Mouse (Mus musculus) hindbrain, embryonic 13.5 days (tissue): ENCODE results near the gene Pkm. TPM values are rescaled to one million over a fixed set of nuclear protein-coding genes. Genes with fewer than 3 reads are reported as not detected.
A peak's percentile ranks its signal among the peaks of the same experiment; 100 is the strongest.

Source experiments
- ATAC-seq: fragments of 200-750 bp; cut with Nextera tagmentation; 2 replicates; pipeline ENCODE4 v1.8.0; 2017; ENCODE audit warnings: moderate TSS enrichment; ENCODE audit not compliant: low FRiP score
- H3K27ac ChIP-seq: fragments of 300-500 bp; sonication (generic); 2 replicates; pipeline ENCODE4 v1.5.1; 2015; ENCODE audit warnings: inconsistent platforms, mild to moderate bottlenecking, moderate library complexity
- H3K27me3 ChIP-seq: fragments of 300-500 bp; sonication (generic); 2 replicates; pipeline ENCODE4 v1.6.1; 2015; ENCODE audit warnings: mild to moderate bottlenecking, inconsistent platforms
- H3K36me3 ChIP-seq: fragments of 300-500 bp; sonication (generic); 2 replicates; pipeline ENCODE4 v1.6.1; 2015; ENCODE audit warnings: mild to moderate bottlenecking, inconsistent platforms
- H3K4me1 ChIP-seq: fragments of 300-500 bp; sonication (generic); replicated peaks from 2 replicates; pipeline ENCODE4 v1.6.1; 2015; ENCODE audit warnings: inconsistent platforms
- H3K4me2 ChIP-seq: fragments of 300-500 bp; sonication (generic); 2 replicates; pipeline ENCODE4 v1.6.1; 2015; ENCODE audit warnings: inconsistent platforms, mild to moderate bottlenecking, moderate library complexity
- H3K4me3 ChIP-seq: fragments of 300-500 bp; sonication (generic); 2 replicates; pipeline ENCODE4 v1.5.1; 2015; ENCODE audit warnings: mild to moderate bottlenecking, inconsistent platforms
- H3K9ac ChIP-seq: fragments of 300-500 bp; sonication (generic); 2 replicates; pipeline ENCODE4 v1.6.1; 2015; ENCODE audit warnings: mild to moderate bottlenecking, inconsistent platforms
- H3K9me3 ChIP-seq: fragments of 300-500 bp; sonication (generic); 2 replicates; pipeline ENCODE4 v1.6.1; 2016; ENCODE audit warnings: inconsistent platforms
- WGBS: fragments of 180-500 bp; shearing (Covaris S2); methylation state at CpG from one replicate; pipeline ENCODE4 v1.1.7; 2015; 5-methylcytosine and 5-hydroxymethylcytosine counted together
- polyA plus RNA-seq: library from polyadenylated mRNA; unstranded; fragments of >200 nt; fragmentation: Nextera tagmentation; extraction: Ambion mirVana; gene quantifications from 2 replicates; pipeline ENCODE4 v1.2.1, GENCODE M21; 2015

The Pkm gene
- polyA plus RNA-seq, 1 experiment from 2014 or later, result 1,130 TPM

GRCm38 (mm10) chr9:59667904-59668303 lies 11.7 kb downstream of the Pkm start:
- peaks cover 24% of the 10 kb centered on the region for H3K4me1 ChIP-seq
- no peak overlapping the region for H3K4me3 ChIP-seq
- peaks cover 93% of the 10 kb centered on the region for H3K36me3 ChIP-seq
- no peak overlapping the region; the same call in 1 of the 2 replicates for H3K27ac ChIP-seq
- no peaks in the 10 kb centered on the region for H3K9me3 ChIP-seq
- H3K9ac ChIP-seq, result no peak overlapping the region
- H3K4me2 ChIP-seq, result no peak overlapping the region
- ATAC-seq, result no peak
- H3K27me3 ChIP-seq, result no peaks in the 10 kb centered on the region
- 86% methylated on average over 6 of the region's 6 CpGs for WGBS

- Histone ChIP-seq H3K9me3 (no peaks in the 10 kb centered on the region), H3K27me3 (no peaks in the 10 kb centered on the region), H3K9ac (no peak overlapping the region), H3K27ac (no peak overlapping the region), H3K4me2 (no peak overlapping the region), H3K4me3 (no peak overlapping the region), H3K4me1 (peaks cover 18% of the 10 kb centered on the region), H3K36me3 (peaks cover 93% of the 10 kb centered on the region)
- ATAC-seq, result no peak
- 77% methylated on average over 7 of the region's 7 CpGs for WGBS
These were observed 12.3 kb downstream of the Pkm start for GRCm38 (mm10) chr9:59668473-59668872.

GRCm38 (mm10) chr9:59669172-59669571 lies 13.0 kb downstream of the Pkm start:
- no peak overlapping the region for H3K4me3 ChIP-seq
- H3K36me3 ChIP-seq, result peaks cover 95% of the 10 kb centered on the region
- 80% methylated on average over 4 of the region's 4 CpGs for WGBS
- no peak overlapping the region for H3K4me2 ChIP-seq
- H3K27me3 ChIP-seq, result no peaks in the 10 kb centered on the region
- no peaks in the 10 kb centered on the region for H3K9me3 ChIP-seq
- H3K27ac ChIP-seq, result no peak overlapping the region
- H3K4me1 ChIP-seq, result peaks cover 11% of the 10 kb centered on the region
- no peak for ATAC-seq
- H3K9ac ChIP-seq, result no peak overlapping the region

GRCm38 (mm10) chr9:59672195-59672894 lies 16.2 kb downstream of the Pkm start:
- Histone ChIP-seq H3K4me3 (no peak overlapping the region), H3K36me3 (peaks cover 97% of the 10 kb centered on the region), H3K4me2 (no peak overlapping the region), H3K27me3 (no peaks in the 10 kb centered on the region), H3K9ac (no peak overlapping the region), H3K4me1 (no peaks in the 10 kb centered on the region; the same call in 1 of the 2 replicates), H3K9me3 (no peaks in the 10 kb centered on the region), H3K27ac (no peak overlapping the region)
- ATAC-seq, result no peak
- 90% methylated on average over 12 of the region's 12 CpGs for WGBS

DNA sequence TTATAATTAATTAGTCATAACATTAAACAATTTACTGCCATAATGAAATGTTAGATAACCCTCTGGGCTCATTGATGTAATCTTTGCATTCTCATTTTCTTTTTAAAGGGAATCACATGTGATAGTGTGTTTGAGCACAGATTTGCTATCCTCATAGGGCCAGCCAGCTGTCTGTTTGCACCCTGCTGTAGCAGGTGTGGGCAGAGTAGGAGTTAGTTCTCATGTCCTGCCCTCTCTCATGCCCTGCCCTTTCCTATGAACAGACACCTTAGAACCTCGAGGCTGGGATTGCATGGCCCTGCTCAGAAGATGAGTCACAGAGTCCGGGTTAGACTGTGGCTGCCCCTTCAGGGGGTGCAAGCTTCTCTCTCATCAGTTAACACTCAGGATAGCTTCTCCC lies 17.3 kb downstream of the Pkm start:
- no peaks in the 10 kb centered on the region for H3K9me3 ChIP-seq
- H3K27ac ChIP-seq, result no peak overlapping the region
- H3K4me3 ChIP-seq, result no peak overlapping the region
- H3K36me3 ChIP-seq, result peaks cover 97% of the 10 kb centered on the region
- ATAC-seq, result no peak
- H3K27me3 ChIP-seq, result no peaks in the 10 kb centered on the region
- no peaks in the 10 kb centered on the region for H3K4me1 ChIP-seq
- no peak overlapping the region for H3K4me2 ChIP-seq
- H3K9ac ChIP-seq, result no peak overlapping the region
- WGBS, result 78% methylated on average over 2 of the region's 2 CpGs

GRCm38 (mm10) chr9:59675598-59675997 lies 19.4 kb downstream of the Pkm start:
- H3K27ac ChIP-seq, result no peak overlapping the region
- H3K27me3 ChIP-seq, result peaks cover 2% of the 10 kb centered on the region

GRCm38 (mm10) chr9:59678313-59678712 lies 22.1 kb downstream of the Pkm start:
- 27% methylated on average over 1 of the region's 1 CpGs for WGBS
- Histone ChIP-seq H3K9me3 (no peaks in the 10 kb centered on the region), H3K36me3 (peaks cover 62% of the 10 kb centered on the region), H3K27ac (no peak overlapping the region), H3K4me2 (no peak overlapping the region), H3K4me1 (peaks cover 15% of the 10 kb centered on the region), H3K4me3 (no peak overlapping the region), H3K9ac (no peak overlapping the region), H3K27me3 (peaks cover 17% of the 10 kb centered on the region)
- no peak for ATAC-seq

More at GRCm38 (mm10) chr9:59675598-59675997, 19.4 kb downstream of the Pkm start:
- Histone ChIP-seq H3K9ac (no peak overlapping the region), H3K4me3 (no peak overlapping the region), H3K4me2 (no peak overlapping the region), H3K9me3 (no peaks in the 10 kb centered on the region), H3K36me3 (peaks cover 89% of the 10 kb centered on the region), H3K4me1 (peaks cover 12% of the 10 kb centered on the region)
- no peak for ATAC-seq
- WGBS, result 88% methylated on average over 14 of the region's 14 CpGs

GRCm38 (mm10) chr9:59679678-59680533 lies 23.7 kb downstream of the Pkm start, which contains the start of gene Gramd2:
Gene Gramd2, plus strand, starts transcription at chr9:59680144.
- peak within 1 kb of the TSS; percentile 76 for H3K9ac ChIP-seq
- peaks cover 47% of the 10 kb centered on the region for H3K36me3 ChIP-seq
- 1% methylated on average over 47 of the region's 47 CpGs for WGBS
- peak; percentile 96 for ATAC-seq
- no peaks in the 10 kb centered on the region for H3K9me3 ChIP-seq
- H3K27me3 ChIP-seq, result peaks cover 17% of the 10 kb centered on the region
- H3K4me3 ChIP-seq, result peak within 1 kb of the TSS; percentile 52
- H3K4me1 ChIP-seq, result peaks cover 15% of the 10 kb centered on the region
- peak within 1 kb of the TSS; percentile 83 for H3K4me2 ChIP-seq
- H3K27ac ChIP-seq, result no peak within 1 kb of the TSS

- peak overlapping the region; percentile 52 for H3K4me3 ChIP-seq
- H3K36me3 ChIP-seq, result peaks cover 41% of the 10 kb centered on the region
- ATAC-seq, result peak; percentile 33
- H3K27ac ChIP-seq, result no peak overlapping the region
- peaks cover 17% of the 10 kb centered on the region for H3K27me3 ChIP-seq
- WGBS, result 8% methylated on average over 16 of the region's 16 CpGs
- H3K4me2 ChIP-seq, result peak overlapping the region; percentile 83
- peaks cover 15% of the 10 kb centered on the region for H3K4me1 ChIP-seq
- H3K9me3 ChIP-seq, result no peaks in the 10 kb centered on the region
- peak overlapping the region; percentile 76 for H3K9ac ChIP-seq
These were observed 24.3 kb downstream of the Pkm start for GRCm38 (mm10) chr9:59680534-59680875.

- H3K4me2 ChIP-seq, result no peak overlapping the region
- H3K27ac ChIP-seq, result no peak overlapping the region
- peaks cover 17% of the 10 kb centered on the region for H3K27me3 ChIP-seq
- peaks cover 15% of the 10 kb centered on the region for H3K4me1 ChIP-seq
- H3K4me3 ChIP-seq, result no peak overlapping the region
- no peak overlapping the region for H3K9ac ChIP-seq
- no peaks in the 10 kb centered on the region for H3K9me3 ChIP-seq
- 76% methylated on average over 2 of the region's 2 CpGs for WGBS
- H3K36me3 ChIP-seq, result peaks cover 7% of the 10 kb centered on the region; the same call in 1 of the 2 replicates
- no peak for ATAC-seq
These were observed 27.9 kb downstream of the Pkm start for GRCm38 (mm10) chr9:59684020-59684419.

- H3K9ac ChIP-seq, result no peak overlapping the region
- H3K4me2 ChIP-seq, result no peak overlapping the region
- no peak overlapping the region for H3K27ac ChIP-seq
- H3K4me3 ChIP-seq, result no peak overlapping the region
- no peak for ATAC-seq
- WGBS, result 47% methylated on average over 6 of the region's 6 CpGs
- H3K9me3 ChIP-seq, result no peaks in the 10 kb centered on the region
- no peaks in the 10 kb centered on the region for H3K27me3 ChIP-seq
- H3K36me3 ChIP-seq, result no peaks in the 10 kb centered on the region
- H3K4me1 ChIP-seq, result peaks cover 12% of the 10 kb centered on the region
These were observed 31.4 kb downstream of the Pkm start for GRCm38 (mm10) chr9:59687416-59688046.

- no peaks in the 10 kb centered on the region for H3K9me3 ChIP-seq
- no peaks in the 10 kb centered on the region for H3K36me3 ChIP-seq
- H3K4me1 ChIP-seq, result peaks cover 15% of the 10 kb centered on the region
- peak overlapping the region; percentile 57 for H3K4me2 ChIP-seq
- H3K27me3 ChIP-seq, result no peaks in the 10 kb centered on the region
- peak overlapping the region; percentile 53 for H3K9ac ChIP-seq
- peak overlapping the region; percentile 35 for H3K4me3 ChIP-seq
- 5% methylated on average over 23 of the region's 23 CpGs for WGBS
- H3K27ac ChIP-seq, result no peak overlapping the region
- ATAC-seq, result peak; percentile 86
These were observed 35.5 kb downstream of the Pkm start for GRCm38 (mm10) chr9:59691635-59692094.
